Mouse (Mus musculus): ENCODE measurements around the gene Rrp12. TPM values are rescaled to one million over a fixed set of nuclear protein-coding genes. Genes with fewer than 3 reads are reported as not detected.
"Not testable (repeated sequence)": the region's sequence is repeated elsewhere in the genome, so short reads cannot be mapped to it uniquely, and the experiment has no call there.

Rrp12 gene
- 15.6 and 15.7 TPM in 2 replicates for polyA plus RNA-seq (2015; fragmentation: Nextera tagmentation; extraction: Ambion mirVana)

DNA sequence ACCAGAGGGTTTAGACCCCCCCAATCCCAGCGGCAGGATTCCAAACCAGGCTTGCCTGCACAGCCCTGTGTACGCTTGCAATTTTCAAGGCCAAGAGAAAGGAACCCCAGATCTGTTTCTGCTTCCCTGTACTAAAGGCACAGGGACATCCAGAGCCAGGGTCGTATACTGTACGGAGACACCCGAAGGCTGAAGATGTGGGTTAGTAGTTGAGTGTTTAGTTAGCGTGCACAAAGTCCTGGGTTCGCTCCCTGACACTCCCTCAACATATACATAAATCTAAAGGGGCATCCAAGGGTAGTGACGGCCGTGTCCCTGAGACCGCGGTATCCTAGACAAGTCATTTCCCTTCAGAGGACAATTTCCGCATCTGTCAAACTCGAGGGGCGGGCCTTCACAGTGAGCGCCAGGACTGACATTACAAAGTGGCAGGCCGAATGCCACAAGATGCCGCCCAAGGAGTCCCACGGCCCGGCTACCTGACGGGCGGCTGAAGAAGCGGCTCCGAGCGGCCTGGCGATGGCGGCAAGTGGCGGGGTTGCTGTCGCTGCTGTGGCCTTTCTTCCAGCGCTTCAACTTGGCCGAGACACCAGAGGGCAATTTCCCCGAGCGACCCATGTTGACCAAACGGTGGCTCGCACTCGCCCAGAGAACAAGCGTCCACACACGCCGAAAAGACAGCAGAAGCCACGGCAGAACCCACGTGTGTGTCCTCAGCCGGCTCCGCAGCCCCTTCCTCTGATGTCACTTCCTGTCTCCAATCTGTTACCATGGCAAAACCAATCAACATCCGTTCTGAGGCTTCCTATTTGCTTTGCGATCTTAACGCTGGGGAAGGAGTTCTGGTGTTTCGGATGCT is at the start of gene Rrp12:
Gene Rrp12, minus strand, starts transcription at position 714 of the 859 bp plus-strand sequence.
- H3K36me3 ChIP-seq: peaks cover 10% of the 10 kb centered on the region
- 0 out of 2 replicates have a peak within 1 kb of the TSS, but pooled peaks have one; percentile 30 for H3K27ac ChIP-seq
- H3K9ac ChIP-seq: peak within 1 kb of the TSS; percentile 78
- no peaks in the 10 kb centered on the region for H3K27me3 ChIP-seq
- H3K4me2 ChIP-seq: peak within 1 kb of the TSS; percentile 96
- 1% methylated on average over 46 of the region's 46 CpGs for WGBS
- H3K9me3 ChIP-seq: no peaks in the 10 kb centered on the region
- peak within 1 kb of the TSS; percentile 84 for H3K4me3 ChIP-seq
- peaks cover 16% of the 10 kb centered on the region for H3K4me1 ChIP-seq (replicated peaks)
- ATAC-seq (ENCODE audit: low FRiP score): peak; percentile 97

DNA sequence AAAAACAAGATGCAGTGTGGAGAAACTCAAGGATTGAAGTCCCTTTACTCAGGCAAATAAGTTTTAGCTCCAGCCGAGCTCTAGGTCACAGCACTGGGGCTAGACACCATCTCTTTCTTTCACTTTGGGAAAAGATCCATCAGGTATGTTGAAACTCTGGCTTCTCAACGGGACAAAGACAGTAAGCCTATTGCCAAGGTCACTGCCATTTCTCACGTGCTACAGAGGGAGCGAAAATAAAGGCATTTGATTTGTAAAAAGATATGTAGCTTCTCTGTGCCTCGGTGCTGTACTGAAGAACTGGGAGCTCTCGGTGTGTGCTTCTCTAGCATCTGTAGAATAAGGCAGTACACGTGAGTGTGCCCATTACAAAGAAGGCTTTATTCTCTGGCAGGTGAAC is 47.9 kb upstream of the Rrp12 start:
- Histone ChIP-seq H3K36me3 (peaks cover 97% of the 10 kb centered on the region), H3K27ac (no peak overlapping the region), H3K4me2 (no peak overlapping the region), H3K9me3 (no peaks in the 10 kb centered on the region), H3K4me1 (replicated peaks) (no peaks in the 10 kb centered on the region), H3K4me3 (no peak overlapping the region), H3K27me3 (no peaks in the 10 kb centered on the region), H3K9ac (no peak overlapping the region)
- 88% methylated on average over 7 of the region's 7 CpGs for WGBS
- ATAC-seq (ENCODE audit: low FRiP score): no peak

DNA sequence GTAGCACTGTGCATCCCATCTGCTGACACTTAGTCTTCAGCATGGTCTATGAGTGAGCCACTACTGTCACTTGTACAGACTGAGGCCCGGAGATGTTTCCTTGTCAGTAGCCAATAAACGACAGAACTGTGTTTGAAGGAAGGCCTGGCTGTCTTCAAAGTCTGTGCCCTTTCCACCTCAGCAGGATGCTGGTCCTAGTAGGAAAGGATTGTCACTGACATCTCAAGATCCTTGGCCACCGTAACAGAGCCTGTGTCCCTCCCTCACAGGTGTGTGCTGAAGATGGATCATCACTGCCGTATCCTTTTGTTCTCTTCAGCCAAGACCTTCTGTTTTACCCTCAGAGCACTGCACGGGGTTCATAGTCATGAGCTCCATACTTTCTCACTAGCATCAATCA is 42.6 kb upstream of the Rrp12 start:
- Histone ChIP-seq H3K4me1 (replicated peaks) (peaks cover 17% of the 10 kb centered on the region), H3K4me3 (no peak overlapping the region), H3K36me3 (peaks cover 64% of the 10 kb centered on the region), H3K9me3 (no peaks in the 10 kb centered on the region), H3K4me2 (no peak overlapping the region), H3K9ac (no peak overlapping the region), H3K27me3 (no peaks in the 10 kb centered on the region), H3K27ac (no peak overlapping the region)
- ATAC-seq (ENCODE audit: low FRiP score): no peak
- 94% methylated on average over 5 of the region's 5 CpGs for WGBS

DNA sequence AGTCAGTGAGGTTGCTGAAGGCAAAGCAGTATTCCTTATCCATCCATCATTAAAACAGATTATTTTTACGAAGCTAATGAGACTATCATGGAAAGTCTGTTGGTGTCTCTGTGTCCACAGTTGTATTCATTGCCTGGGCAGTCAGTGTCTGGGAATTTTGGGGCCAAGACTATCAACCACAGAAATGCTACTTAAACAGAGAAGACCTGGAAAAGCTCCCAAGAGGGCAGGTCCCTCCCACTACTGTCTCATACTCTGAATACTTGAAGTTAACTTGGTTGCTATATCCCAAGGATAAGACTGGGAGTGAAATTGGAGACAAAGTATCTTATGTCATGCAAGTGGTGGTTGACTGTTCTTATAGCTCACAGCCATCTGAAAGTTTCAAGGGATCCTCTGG is 39.9 kb upstream of the Rrp12 start:
- peaks cover 28% of the 10 kb centered on the region for H3K4me1 ChIP-seq (replicated peaks)
- H3K9ac ChIP-seq: no peak overlapping the region
- H3K36me3 ChIP-seq: peaks cover 40% of the 10 kb centered on the region
- no peak for ATAC-seq (ENCODE audit: low FRiP score)
- H3K4me2 ChIP-seq: no peak overlapping the region
- H3K9me3 ChIP-seq: no peaks in the 10 kb centered on the region
- 97% methylated on average over 1 of the region's 1 CpGs for WGBS
- H3K27me3 ChIP-seq: no peaks in the 10 kb centered on the region
- H3K4me3 ChIP-seq: no peak overlapping the region
- H3K27ac ChIP-seq: no peak overlapping the region

DNA sequence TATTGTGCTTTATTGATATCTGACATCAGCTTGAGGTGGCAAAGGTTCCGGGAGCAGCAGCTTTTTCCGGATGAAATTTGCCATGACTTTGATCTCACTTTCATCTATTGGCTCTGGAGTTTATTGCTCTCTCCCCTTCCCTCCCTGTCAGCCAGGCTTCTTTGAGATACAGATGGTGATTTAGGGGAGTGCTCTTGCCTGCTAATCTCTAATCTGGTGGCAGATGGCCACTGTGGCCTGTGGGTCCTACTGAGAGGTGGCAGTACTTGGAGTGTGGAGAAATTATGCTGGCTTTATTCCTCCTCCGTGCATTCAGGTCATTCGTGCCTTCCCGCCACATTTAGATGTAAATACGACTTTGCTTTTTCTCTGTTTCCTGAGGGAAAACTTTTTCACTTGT is 38.2 kb upstream of the Rrp12 start:
- H3K4me3 ChIP-seq: peak overlapping the region; percentile 91
- H3K4me2 ChIP-seq: peak overlapping the region; percentile 83
- H3K9me3 ChIP-seq: no peaks in the 10 kb centered on the region
- H3K36me3 ChIP-seq: peaks cover 37% of the 10 kb centered on the region
- ATAC-seq (ENCODE audit: low FRiP score): no peak
- 34% methylated on average over 6 of the region's 6 CpGs for WGBS
- H3K9ac ChIP-seq: peak overlapping the region; percentile 88
- no peak overlapping the region for H3K27ac ChIP-seq
- H3K27me3 ChIP-seq: no peaks in the 10 kb centered on the region
- peaks cover 28% of the 10 kb centered on the region for H3K4me1 ChIP-seq (replicated peaks)

DNA sequence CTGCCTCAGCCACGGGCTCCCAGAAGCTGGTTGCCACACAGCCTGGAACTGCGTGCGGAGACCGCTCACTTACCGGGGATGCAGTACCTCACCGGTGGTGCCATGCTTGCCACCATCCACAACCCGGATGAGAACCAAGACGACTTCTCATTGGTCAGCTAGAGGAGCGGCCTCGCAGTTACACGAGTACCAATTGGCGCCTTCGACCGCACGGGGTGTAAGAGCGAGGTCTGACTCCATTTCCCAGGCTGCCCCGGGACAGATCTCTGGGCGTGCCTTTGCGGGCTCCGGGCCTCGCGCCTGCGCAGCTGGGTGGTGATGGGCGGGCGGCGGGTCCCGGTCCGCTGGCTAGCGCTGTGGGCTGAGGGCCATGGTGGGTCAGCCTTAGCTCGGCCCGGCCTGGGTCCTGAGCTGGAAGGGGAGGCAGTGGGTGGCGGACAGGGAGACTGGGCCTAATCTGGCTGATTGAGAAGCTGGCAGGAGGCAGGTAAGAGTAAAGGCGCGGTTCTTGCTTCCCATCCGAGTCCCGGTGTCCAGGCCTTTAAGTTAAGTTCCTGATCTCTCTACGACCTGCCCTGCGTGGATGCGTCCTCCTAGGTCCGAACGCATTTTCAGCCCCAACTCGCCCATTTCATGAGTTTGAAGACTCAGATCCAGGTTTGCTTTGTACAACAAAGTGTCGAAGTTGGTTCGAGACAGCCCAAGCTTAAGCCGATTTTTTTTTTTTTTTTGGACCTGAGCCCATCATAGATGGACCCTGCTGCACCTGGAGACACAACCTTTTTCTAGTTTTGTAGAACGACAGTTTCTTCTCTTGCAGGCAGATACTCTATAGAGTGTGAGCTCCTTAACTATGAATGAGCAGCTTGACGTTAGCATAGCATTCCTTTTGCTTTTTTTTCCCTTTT is 37.5 kb upstream of the Rrp12 start, which contains the start of the genes Exosc1 and Zdhhc16:
Gene Exosc1, minus strand, starts transcription at position 245 of the 908 bp plus-strand sequence.
Gene Zdhhc16, plus strand, starts transcription at position 302 of the 908 bp plus-strand sequence.
- H3K4me3 ChIP-seq: peak within 1 kb of the TSS; percentile 91
- 2% methylated on average over 43 of the region's 47 CpGs for WGBS
- peak within 1 kb of the TSS; percentile 88 for H3K9ac ChIP-seq
- H3K4me1 ChIP-seq (replicated peaks): peaks cover 28% of the 10 kb centered on the region
- peak within 1 kb of the TSS; percentile 95 for H3K4me2 ChIP-seq
- H3K36me3 ChIP-seq: peaks cover 36% of the 10 kb centered on the region
- ATAC-seq (ENCODE audit: low FRiP score): peak; percentile 100
- no peaks in the 10 kb centered on the region for H3K9me3 ChIP-seq
- H3K27ac ChIP-seq: peak within 1 kb of the TSS; percentile 76
- H3K27me3 ChIP-seq: no peaks in the 10 kb centered on the region

DNA sequence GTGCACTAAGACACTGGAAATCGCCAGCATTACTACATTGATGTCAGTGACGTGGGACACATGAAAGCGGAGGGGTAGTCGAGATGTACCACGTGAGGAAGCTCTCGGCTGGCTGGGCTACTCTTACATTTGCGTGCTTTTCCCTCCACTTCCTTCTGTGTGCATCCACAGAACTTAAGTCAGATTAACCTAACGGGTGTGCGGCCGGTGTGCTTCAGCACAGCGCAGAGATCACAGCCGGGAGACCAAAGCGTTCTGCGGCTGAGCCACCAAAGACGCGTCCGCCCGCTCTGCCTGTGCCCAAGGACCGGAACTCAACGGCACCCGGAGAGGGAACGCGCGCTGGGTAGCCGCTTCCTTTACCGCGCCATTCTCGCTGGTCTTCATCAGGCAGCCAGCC is 36.7 kb upstream of the Rrp12 start:
- peak overlapping the region; percentile 76 for H3K27ac ChIP-seq
- ATAC-seq (ENCODE audit: low FRiP score): peak; percentile 18
- H3K4me1 ChIP-seq (replicated peaks): peaks cover 28% of the 10 kb centered on the region
- H3K9me3 ChIP-seq: no peaks in the 10 kb centered on the region
- H3K9ac ChIP-seq: peak overlapping the region; percentile 86
- peak overlapping the region; percentile 95 for H3K4me2 ChIP-seq
- H3K36me3 ChIP-seq: peaks cover 36% of the 10 kb centered on the region
- H3K4me3 ChIP-seq: peak overlapping the region; percentile 91
- H3K27me3 ChIP-seq: no peaks in the 10 kb centered on the region
- WGBS: 2% methylated on average over 28 of the region's 28 CpGs

DNA sequence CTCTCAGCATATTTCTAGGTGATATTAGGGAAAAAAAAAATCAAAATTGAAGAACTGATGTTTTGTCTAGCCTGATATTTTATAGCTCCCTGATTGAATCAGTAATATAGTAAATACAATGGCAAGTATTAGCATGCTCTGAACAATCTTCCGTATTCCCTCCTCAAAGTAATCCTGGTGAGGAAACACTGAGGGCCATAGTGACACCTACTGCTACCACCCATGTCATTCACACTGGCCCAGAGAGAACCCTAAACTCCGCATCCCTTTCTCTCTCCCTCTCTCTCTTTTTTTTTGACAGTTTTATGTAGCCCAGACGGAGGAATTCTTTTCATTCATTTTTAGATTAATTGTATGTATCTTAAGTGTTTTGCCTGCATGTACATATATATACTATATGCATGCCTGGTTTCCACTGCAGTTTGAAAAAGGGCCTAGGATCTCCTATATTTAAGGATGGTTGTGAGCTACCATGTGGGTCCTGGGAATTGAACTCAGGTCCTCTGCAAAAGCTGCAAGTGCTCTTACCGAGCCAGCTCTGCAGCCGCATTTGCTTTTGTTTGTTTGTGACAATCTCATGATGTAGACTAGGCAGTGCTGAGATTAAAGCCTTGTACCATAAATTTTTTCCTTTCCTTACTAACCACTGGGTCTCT is 24.6 kb upstream of the Rrp12 start:
- Histone ChIP-seq H3K27ac (no peak overlapping the region), H3K27me3 (no peaks in the 10 kb centered on the region), H3K9me3 (no peaks in the 10 kb centered on the region), H3K36me3 (peaks cover 72% of the 10 kb centered on the region), H3K9ac (no peak overlapping the region), H3K4me3 (no peak overlapping the region), H3K4me2 (no peak overlapping the region), H3K4me1 (replicated peaks) (no peaks in the 10 kb centered on the region)
- ATAC-seq (ENCODE audit: low FRiP score): no peak
- 82% methylated on average over 5 of the region's 5 CpGs for WGBS

DNA sequence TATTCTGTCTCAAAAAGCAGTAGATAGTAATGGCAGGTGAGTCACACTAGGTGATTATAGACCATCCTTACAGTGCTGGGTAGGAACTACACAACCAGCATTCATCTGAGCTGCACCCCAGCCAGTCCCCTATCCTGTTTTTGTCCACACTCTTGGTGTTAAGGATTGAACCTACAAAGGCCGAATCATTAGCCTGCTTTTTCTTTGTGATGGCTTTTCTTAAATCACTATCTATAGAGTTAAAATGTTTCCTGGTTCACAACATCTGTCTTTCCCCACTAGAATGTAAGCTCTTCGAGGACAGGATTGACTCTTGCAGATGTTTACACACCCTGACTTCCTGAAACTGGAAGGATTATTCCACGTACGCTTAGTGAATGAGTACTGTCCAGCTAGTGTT is 23.5 kb upstream of the Rrp12 start:
- no peak overlapping the region for H3K4me2 ChIP-seq
- no peaks in the 10 kb centered on the region for H3K27me3 ChIP-seq
- H3K4me1 ChIP-seq (replicated peaks): peaks cover 2% of the 10 kb centered on the region
- no peak overlapping the region for H3K27ac ChIP-seq
- peaks cover 68% of the 10 kb centered on the region for H3K36me3 ChIP-seq
- H3K4me3 ChIP-seq: no peak overlapping the region
- WGBS: 86% methylated on average over 4 of the region's 4 CpGs
- no peak overlapping the region for H3K9ac ChIP-seq
- no peaks in the 10 kb centered on the region for H3K9me3 ChIP-seq
- no peak for ATAC-seq (ENCODE audit: low FRiP score)

DNA sequence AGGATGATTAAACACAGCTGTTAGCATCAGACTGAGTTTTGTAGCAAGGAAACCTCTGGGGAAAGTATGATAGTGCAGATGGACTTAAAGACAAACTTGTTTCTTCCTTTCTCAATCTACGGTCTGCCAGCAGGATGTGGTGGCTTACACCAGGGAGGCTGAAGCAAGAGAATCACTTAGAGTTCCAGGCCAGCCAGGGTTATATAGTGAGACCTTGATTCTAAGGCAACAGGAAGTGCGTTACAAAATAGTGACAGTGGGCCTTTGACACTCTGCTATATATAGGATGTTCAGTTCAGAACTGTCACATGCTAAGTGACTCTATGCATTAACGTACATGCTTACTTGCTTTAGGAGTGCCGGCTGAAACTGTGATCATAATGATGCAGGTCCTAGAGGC is 20.9 kb upstream of the Rrp12 start:
- 92% methylated on average over 4 of the region's 4 CpGs for WGBS
- peaks cover 46% of the 10 kb centered on the region for H3K36me3 ChIP-seq

DNA sequence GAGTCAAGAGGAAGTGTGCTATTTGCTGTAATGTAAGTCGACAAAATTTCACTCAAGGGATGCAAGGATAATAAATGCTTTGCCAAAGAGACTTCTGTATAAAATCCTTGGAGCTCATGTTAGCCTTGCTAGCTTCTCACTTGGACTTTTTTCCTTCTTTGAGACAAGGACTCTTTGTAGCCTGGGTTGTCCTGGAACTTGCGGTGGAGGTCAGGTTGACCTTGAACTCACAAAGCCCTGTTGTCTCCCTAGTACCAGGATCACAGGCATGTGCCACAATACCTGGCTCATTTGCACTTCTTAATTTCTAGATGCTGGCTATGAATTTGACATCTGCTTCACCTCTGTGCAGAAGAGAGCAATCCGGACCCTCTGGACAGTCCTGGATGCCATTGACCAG is 19.3 kb upstream of the Rrp12 start:
- Histone ChIP-seq H3K4me2 (no peak overlapping the region), H3K9ac (no peak overlapping the region), H3K27me3 (no peaks in the 10 kb centered on the region), H3K4me1 (replicated peaks) (peaks cover 22% of the 10 kb centered on the region), H3K27ac (no peak overlapping the region), H3K4me3 (no peak overlapping the region), H3K9me3 (no peaks in the 10 kb centered on the region), H3K36me3 (peaks cover 33% of the 10 kb centered on the region)
- no peak for ATAC-seq (ENCODE audit: low FRiP score)
- 93% methylated on average over 3 of the region's 3 CpGs for WGBS

More for the DNA sequence above, 20.9 kb upstream of the Rrp12 start:
- H3K4me3 ChIP-seq: no peak overlapping the region
- no peak overlapping the region for H3K9ac ChIP-seq
- no peak overlapping the region for H3K4me2 ChIP-seq
- H3K27me3 ChIP-seq: no peaks in the 10 kb centered on the region
- H3K27ac ChIP-seq: no peak overlapping the region
- H3K4me1 ChIP-seq (replicated peaks): peaks cover 22% of the 10 kb centered on the region
- no peak for ATAC-seq (ENCODE audit: low FRiP score)
- no peaks in the 10 kb centered on the region for H3K9me3 ChIP-seq

DNA sequence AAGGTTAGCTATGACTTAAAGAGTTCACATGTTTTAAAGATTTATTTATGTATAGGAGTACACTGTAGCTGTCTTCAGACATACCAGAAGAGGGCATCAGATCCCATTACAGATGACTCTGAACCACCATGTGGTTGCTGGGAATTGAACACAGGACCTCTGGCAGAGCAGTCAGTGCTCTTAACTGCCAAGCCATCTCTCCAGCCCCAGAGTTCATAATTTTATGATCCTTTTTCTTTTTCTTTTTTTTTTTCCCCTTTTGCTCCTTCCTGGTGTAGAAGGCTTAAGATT is 18.6 kb upstream of the Rrp12 start:
- H3K9me3 ChIP-seq; H3K4me2 ChIP-seq; H3K9ac ChIP-seq; H3K4me3 ChIP-seq; ATAC-seq (ENCODE audit: low FRiP score); H3K27ac ChIP-seq; H3K27me3 ChIP-seq: not testable (repeated sequence)
- peaks cover 31% of the 10 kb centered on the region for H3K36me3 ChIP-seq
- H3K4me1 ChIP-seq (replicated peaks): peaks cover 22% of the 10 kb centered on the region

Measured in hindbrain, embryonic 13.5 days (tissue).